Mouse (Mus musculus): ENCODE results near the gene A4galt. TPM values are rescaled to one million over a fixed set of nuclear protein-coding genes. Genes with fewer than 3 reads are reported as not detected.
A peak's percentile ranks its signal among the peaks of the same experiment; 100 is the strongest.

Gene A4galt
- polyA plus RNA-seq, 1 experiment = 4.2 TPM

DNA sequence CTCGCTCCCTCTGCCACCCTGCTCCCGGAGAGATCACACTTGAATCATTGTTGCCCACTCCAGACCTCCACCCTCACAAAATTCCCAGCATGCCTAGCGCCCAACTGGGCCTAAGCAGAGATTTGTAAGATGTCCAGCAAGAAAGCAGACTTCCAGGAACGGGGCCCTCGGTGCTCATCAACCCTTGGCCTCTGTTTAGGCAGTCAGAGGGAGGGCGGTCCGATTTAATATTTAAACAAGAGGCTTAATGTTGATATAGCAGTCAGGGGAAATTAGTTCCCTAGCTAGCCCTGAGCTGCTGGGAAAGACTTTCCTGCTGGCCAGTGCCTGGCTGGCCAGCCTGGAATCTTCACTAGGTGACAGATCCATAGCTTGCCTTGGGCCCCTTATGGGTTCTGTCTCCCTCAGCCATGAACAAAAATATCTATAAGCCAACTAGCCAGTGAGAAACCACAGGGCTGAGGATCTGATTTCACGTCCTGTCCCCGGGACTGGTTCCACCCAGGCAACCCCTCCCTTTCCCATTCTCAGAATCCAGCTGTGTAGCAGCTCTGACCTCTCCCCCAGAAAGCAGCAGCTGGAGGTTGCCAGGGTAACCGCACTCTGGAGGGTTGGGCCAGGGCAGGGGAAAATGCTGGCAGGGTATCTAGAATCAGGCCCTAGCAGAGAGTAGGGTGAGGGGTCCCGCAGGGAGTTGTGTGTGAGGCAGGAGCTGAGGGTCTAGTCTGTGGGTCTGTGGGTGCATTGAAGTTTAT, 28.2 kb downstream of the A4galt start:
- DNase-seq (ENCODE audit: low read depth) = peak; percentile 58
- TF ChIP-seq CTCF (IDR thresholded peaks at IDR 0.05; ENCODE audit: borderline replicate concordance, extremely low read depth, insufficient read depth, insufficient read length) = no peak

DNA sequence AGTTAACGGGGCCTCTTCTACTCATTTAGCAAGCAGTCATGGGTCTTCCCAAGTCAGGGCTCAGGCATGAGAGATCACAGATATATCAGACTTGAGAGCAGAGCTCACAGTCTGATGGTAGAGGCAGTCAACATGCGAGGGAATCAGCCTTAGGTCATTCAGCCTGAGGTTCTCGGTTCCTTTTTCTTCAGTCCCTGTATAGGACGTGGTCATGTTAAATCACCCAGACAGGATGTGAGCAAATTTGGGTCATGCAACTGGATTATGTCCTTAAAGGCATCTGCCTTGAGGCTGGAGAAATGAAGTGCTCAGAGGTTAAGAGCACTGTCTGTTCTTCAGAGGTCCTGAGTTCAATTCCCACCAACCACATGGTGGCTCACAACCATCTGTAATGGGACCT, 29.9 kb downstream of the A4galt start:
- TF ChIP-seq CTCF (IDR thresholded peaks at IDR 0.05; ENCODE audit: borderline replicate concordance, extremely low read depth, insufficient read depth, insufficient read length) (no peak), POLR2A (IDR thresholded peaks at IDR 0.05; ENCODE audit: borderline replicate concordance, extremely low read depth, insufficient read depth, insufficient read length, poor library complexity, severe bottlenecking) (no peak)
- no peak for DNase-seq (ENCODE audit: low read depth)

DNA sequence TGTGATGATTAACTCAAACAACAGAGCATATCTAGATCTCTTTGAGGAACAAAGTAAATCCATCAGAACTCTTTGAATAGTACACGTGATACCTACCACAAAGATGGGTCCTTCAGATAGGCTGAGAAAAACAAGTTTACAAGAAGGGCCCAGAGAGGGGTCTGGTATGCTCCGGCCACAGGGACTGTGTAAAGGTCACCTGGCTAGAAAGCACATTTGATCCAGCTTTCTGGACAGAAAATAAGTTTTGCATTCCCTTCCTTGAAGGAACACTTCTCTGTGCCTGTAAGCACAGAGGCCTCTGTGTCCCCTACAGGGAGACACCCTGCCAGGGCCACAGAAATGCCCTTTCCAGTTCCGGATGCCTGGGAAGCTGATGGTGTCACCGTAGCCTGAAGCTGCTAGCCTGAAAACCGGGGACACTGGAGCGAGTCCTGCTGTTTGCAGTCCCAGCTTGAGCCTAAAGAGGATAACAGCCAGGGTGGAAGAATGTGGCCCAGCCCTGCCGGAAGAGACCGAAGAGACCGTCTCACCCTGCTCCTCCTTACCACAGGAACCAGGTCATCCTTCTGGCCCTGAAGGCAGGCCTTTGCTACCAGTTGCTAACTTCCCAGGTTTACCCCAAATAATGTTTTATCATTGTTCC, 31.1 kb downstream of the A4galt start:
- no peak for TF ChIP-seq CTCF (IDR thresholded peaks at IDR 0.05; ENCODE audit: borderline replicate concordance, extremely low read depth, insufficient read depth, insufficient read length)
- no peak for TF ChIP-seq POLR2A (IDR thresholded peaks at IDR 0.05; ENCODE audit: borderline replicate concordance, extremely low read depth, insufficient read depth, insufficient read length, poor library complexity, severe bottlenecking)
- DNase-seq (ENCODE audit: low read depth) = no peak

DNA sequence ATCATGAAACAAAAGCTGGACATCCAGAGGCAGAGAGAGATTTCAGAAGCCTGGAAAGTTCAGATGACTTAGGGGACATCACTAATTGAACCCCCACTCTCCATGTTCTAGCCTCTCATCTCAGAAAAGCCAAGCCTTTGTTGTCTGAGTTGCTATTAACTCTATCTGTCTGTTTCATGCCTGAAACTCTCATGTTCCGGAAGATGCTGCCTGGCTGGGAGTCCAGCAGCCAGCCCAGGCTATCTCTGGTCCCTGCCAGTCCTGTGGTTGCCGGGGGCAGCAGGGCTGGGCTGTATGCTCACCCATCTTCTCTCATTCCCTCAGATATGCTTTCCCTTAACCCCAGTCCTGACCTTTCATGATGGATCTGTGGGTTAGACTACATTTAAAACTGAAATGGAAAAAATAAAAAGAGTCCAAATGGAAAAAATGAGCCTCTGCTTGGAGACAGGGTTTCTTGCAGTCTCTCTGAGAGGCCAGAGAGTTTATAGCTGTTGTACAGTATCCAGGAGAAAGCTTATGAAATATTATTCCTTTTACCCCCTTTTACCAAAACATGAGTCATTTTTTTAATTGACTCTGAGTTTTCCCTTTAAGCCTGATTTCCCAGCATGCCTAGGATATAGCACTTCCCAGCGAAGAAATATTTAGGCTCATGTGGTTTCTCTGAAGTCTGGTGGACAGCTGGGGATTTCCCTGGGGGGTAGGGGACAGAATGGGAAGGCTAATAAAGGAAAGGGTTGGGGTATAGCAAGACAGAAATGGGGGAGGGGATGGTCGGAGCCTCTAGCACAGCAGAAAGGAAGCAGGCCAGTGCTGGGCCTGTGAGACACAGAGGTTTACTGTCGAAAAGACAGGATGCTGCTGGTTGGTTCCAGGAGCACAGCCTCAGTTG, 36.0 kb downstream of the A4galt start:
- DNase-seq (ENCODE audit: low read depth) = peak; percentile 81
- TF ChIP-seq CTCF (IDR thresholded peaks at IDR 0.05; ENCODE audit: borderline replicate concordance, extremely low read depth, insufficient read depth, insufficient read length) (no peak), POLR2A (IDR thresholded peaks at IDR 0.05; ENCODE audit: borderline replicate concordance, extremely low read depth, insufficient read depth, insufficient read length, poor library complexity, severe bottlenecking) (no peak)

DNA sequence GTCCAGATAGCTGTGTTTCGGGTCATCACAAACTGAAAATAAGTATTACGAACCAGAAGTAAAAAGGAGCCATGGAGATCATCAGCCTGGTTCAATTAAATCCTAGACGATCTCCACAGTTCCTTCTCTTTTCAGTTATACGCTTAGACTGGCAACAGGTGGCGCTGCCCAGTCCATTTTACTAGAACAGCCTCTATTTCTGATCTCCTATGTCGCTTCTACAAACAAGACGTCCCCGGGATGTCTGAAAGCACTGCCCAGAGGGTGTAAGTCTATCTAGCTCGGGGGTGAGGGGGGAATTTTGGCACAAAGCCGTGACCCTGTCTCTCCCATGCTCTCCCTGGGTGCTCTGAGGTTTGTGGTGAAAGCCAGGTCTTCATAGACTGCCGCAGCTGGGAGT, 41.3 kb downstream of the A4galt start:
- peak; percentile 74 for DNase-seq (ENCODE audit: low read depth)

DNA sequence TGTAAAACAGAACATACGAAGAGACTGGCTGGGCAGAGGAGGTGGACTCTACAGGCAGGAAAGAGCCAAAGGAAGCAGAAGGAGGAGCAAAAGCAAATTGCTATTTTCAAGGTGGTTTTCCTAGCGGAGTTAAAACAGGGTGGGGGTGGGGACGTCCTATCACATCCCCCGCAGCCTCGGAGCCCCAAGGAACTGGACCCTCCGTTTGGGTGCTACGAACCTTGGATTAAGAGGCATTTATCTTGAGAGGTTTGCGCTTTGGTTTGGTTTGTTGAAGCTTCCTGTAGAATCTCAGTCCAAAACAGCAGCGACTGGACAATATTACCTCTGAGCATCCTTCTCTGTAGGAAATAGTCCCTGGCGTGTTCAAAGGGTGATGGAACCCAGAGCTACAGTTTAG, 41.9 kb downstream of the A4galt start:
- DNase-seq (ENCODE audit: low read depth) = peak; percentile 15
- TF ChIP-seq CTCF (IDR thresholded peaks at IDR 0.05; ENCODE audit: borderline replicate concordance, extremely low read depth, insufficient read depth, insufficient read length) = no peak
- TF ChIP-seq POLR2A (IDR thresholded peaks at IDR 0.05; ENCODE audit: borderline replicate concordance, extremely low read depth, insufficient read depth, insufficient read length, poor library complexity, severe bottlenecking) = no peak

More for the DNA sequence above, 41.3 kb downstream of the A4galt start:
- TF ChIP-seq CTCF (IDR thresholded peaks at IDR 0.05; ENCODE audit: borderline replicate concordance, extremely low read depth, insufficient read depth, insufficient read length) (peak; percentile 58; the same call in 1 of the 2 replicates), POLR2A (IDR thresholded peaks at IDR 0.05; ENCODE audit: borderline replicate concordance, extremely low read depth, insufficient read depth, insufficient read length, poor library complexity, severe bottlenecking) (no peak)

DNA sequence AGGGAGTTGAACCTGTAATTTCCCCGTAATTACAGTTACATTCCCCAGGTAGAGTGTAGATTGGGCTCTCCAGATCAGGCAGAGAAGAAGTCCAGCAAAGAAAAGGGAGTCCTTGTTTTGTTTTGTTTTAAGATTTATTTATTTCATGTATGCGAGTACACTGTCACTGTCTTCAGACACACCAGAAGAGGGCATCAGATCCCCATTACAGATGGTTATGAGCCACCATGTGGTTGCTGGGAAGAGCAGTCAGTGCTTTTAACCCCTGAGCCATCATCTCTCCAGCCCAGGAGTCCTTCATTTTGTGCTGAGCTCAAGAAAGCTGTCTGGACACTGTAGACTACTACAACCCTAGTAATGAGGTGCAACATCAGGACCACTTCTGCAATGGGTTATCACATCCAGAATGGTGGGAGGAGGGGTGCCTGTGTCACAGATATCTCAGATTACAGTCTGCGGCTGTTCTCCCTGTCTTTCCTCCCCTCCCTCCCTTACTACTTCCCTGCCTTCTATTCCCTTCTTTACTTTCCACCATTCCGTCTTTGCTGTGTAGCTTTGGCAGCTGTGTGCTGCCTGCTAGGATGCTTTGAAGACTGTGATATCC, 42.4 kb downstream of the A4galt start:
- no peak for DNase-seq (ENCODE audit: low read depth)
- no peak for TF ChIP-seq POLR2A (IDR thresholded peaks at IDR 0.05; ENCODE audit: borderline replicate concordance, extremely low read depth, insufficient read depth, insufficient read length, poor library complexity, severe bottlenecking)
- TF ChIP-seq CTCF (IDR thresholded peaks at IDR 0.05; ENCODE audit: borderline replicate concordance, extremely low read depth, insufficient read depth, insufficient read length) = no peak

DNA sequence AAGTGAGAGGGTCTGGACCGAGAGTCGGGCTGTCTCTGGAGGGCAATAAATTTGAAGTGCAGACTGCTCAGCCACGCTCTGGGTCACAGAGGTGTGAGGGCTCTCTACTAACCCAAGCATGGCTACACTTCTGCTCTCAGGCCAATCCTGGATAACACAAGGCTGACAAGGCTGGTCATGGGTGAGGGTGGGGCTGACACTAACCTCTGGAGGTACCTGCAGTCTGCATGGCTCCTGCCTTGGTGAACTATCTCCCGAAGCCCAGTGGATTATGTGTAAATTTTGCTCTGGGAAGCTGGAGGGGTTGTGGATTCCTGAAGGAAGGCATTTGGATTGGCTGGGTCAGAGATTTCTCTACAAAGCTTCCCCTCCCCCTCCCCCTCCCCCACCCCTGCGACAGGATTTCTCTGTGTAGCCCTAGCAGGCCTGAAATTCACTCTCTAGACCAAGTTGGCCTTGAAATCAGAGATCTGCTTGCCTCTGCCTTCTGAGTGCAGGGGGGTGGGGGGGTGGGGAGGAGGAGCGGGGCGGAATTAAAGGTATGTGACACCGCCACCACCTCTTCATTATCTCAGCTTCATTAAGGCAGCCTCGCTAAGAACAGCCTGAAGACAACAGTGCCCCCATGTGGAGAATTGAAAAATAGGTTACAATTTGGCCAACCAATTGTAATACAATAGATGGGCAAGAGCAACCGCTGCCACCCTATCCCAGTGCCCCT, 46.7 kb downstream of the A4galt start:
- TF ChIP-seq POLR2A (IDR thresholded peaks at IDR 0.05; ENCODE audit: borderline replicate concordance, extremely low read depth, insufficient read depth, insufficient read length, poor library complexity, severe bottlenecking) (no peak), CTCF (IDR thresholded peaks at IDR 0.05; ENCODE audit: borderline replicate concordance, extremely low read depth, insufficient read depth, insufficient read length) (peak; percentile 56; the same call in 1 of the 2 replicates)
- DNase-seq (ENCODE audit: low read depth) = peak; percentile 74

DNA sequence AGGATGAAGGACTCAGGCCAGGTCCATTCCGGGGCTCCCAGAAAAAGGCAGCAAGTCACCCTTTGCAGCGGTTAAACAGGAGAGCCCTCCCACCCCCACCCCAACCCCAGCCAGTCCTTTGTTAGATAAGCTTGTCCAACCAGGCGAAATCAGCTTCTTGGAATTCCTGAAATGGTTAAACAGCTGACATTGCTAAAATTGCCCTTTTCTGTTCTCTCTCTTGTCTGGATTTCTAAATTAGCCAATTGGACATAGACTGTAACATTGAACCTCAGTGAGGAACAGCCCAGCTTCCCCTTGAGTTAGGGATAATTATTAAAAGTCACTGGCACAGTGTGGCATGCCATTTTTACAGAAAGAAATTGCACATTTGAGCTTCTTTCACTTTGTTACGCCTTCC, 49.2 kb downstream of the A4galt start:
- no peak for DNase-seq (ENCODE audit: low read depth)
- TF ChIP-seq CTCF (IDR thresholded peaks at IDR 0.05; ENCODE audit: borderline replicate concordance, extremely low read depth, insufficient read depth, insufficient read length) = no peak
- TF ChIP-seq POLR2A (IDR thresholded peaks at IDR 0.05; ENCODE audit: borderline replicate concordance, extremely low read depth, insufficient read depth, insufficient read length, poor library complexity, severe bottlenecking) = no peak

DNA sequence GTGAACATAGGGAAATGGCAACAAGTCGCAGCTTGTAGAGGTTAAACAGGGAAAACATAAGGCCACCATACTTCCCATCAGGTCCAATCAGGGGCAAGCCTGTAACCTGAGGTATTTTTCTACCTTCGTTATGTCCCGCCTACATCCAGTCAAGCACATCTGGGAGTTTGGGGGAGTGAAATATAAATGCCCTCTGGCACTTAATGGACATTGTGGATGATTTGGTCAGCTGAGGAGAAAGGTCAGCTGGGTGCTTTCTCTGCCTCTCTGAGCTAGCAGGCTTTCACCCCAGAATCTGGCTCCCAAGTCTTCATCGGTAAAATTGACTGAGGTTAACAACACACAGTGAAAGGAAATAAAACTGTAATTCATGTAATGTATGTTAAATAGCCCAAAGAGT, 58.2 kb downstream of the A4galt start:
- no peak for DNase-seq (ENCODE audit: low read depth)
- TF ChIP-seq POLR2A (IDR thresholded peaks at IDR 0.05; ENCODE audit: borderline replicate concordance, extremely low read depth, insufficient read depth, insufficient read length, poor library complexity, severe bottlenecking) (no peak), CTCF (IDR thresholded peaks at IDR 0.05; ENCODE audit: borderline replicate concordance, extremely low read depth, insufficient read depth, insufficient read length) (no peak)

Data from brain, embryonic 14.5 days (tissue).